Mouse (Mus musculus) lung, postnatal 14 days (tissue): ENCODE measurements around the gene Esx1.

ENCODE experiments used
- DNase-seq: peaks from one replicate; pipeline ENCODE4 v3.0.0; 2021

Gene Esx1

GRCm38 (mm10) chrX:137121718-137122117 lies at the start of gene Esx1:
Gene Esx1, minus strand, starts transcription at chrX:137122083.
- DNase-seq: no peak

DNA sequence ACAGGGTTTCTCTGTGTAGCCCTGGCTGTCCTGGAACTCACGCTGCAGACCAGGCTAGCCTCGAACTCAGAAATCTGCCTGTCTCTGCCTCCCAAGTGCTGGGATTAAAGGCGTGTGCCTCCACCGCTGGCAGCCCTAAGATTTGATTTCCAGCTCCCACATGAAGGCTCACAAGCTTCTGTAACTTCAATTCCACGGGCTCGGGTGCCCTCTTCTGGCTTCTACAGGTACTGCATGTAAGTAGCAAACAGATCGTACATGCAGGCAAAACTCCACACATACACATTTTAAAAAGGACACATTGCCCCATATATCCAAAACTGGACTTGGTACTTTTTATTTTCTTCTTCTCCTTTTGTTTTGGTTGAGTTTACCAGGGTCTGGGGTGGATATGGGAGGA lies 48.1 kb upstream of the Esx1 start:
- DNase-seq: peak; percentile 0

DNA sequence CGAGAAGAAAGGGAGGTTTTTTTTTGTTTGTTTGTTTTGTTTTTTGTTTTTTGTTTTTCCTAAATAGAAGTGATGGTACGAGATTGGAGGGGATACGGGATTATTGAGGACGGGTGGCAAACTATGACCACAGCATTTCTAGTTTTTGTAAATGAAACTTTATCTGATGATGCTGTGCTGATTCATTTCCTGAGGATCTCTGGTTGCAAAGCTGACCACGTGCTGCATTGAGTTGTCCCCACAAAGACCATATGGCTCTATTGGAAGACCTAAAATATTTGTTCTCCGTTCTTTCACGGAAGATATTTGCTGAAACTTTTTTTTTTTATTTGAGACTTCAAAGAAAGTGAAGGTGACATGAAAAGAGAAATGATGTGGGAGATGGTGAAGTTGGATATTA lies 45.8 kb upstream of the Esx1 start:
- DNase-seq: no peak

- no peak for DNase-seq
These were observed 43.7 kb upstream of the Esx1 start for GRCm38 (mm10) chrX:137165621-137166020.

DNA sequence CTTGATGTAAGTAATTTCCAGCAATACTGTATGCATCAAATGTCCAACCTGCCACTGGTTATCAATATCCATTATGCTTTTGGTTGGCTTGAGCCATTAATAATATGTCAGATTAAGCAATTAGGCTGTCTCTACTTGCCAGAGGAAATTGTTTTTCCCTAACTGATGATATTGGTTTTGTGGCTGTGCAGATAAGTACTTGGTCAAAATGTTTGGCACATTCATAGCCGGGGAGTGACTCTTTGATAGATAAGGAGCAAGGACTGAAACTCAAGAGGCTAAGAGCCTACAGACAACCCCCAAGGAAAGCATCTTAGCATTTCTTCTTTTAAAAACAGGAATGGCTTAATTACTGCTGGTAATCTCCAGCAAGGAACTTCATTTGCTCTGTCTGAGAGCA lies 40.8 kb upstream of the Esx1 start:
- no peak for DNase-seq

- no peak for DNase-seq
These were observed 39.1 kb upstream of the Esx1 start for GRCm38 (mm10) chrX:137160971-137161370.

- DNase-seq: no peak
These were observed 27.2 kb upstream of the Esx1 start for GRCm38 (mm10) chrX:137149050-137149449.

DNA sequence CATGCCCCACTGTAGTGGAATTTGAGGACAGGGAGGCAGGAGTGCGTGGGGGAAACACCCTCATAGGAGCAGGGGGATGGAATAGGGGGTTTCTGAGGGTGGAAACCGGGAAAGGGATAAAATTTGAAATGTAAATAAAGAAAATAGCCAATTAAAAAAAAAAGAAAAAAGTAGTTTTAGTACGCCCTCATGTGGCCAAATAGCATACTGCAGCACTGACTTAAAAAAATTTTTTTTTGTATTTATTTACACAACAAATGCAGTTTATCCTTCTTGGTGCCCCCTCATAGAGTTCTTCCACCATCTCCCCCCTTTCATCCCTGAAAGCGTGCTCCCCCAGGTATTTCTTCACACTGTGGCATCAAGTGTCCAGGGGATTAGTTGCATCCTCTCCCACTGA lies 22.8 kb upstream of the Esx1 start:
- DNase-seq: no peak

GRCm38 (mm10) chrX:137143726-137144125 lies 21.8 kb upstream of the Esx1 start:
- DNase-seq: no peak

- DNase-seq: no peak
These were observed 20.7 kb upstream of the Esx1 start for GRCm38 (mm10) chrX:137142546-137142945.

DNA sequence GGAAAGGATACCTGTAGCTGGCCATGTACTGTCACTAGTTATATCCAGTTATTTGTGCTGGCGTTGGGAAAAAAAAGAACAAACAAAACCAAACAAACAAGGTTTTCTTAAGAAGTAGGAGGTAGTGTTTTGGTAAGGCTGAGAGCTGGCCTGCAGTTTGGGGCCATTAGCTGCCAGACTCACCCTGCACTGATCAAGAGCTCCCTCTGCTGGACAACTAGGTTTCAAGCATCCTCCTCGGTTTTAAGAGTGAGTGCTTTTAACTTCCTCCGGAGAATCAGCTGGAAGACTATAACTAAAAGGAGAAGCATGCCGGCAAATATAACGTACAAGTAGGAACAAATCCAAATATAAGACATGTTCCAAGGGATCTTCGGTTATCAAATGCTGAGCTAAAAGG lies 19.8 kb upstream of the Esx1 start:
- DNase-seq: peak; percentile 61

DNA sequence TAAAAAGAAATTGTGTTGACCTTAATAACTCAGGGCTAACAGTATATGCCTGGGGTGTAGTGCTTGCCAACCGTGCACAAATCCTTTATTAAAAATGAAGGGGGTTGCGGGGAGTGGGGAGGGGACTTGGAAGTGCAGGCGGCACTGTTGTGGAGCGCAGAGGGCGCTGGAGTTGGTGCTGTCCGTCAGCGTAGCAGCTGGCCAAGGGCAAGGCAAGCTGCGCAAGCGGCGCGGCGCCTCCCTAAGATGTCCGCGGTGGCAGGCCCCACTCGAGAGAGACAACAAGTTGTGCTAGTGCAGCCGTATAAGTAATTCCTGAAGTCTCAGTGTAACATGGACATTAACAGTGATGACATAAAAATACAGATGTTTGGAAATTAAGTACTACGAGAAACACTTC lies 5.7 kb upstream of the Esx1 start:
- no peak for DNase-seq

DNA sequence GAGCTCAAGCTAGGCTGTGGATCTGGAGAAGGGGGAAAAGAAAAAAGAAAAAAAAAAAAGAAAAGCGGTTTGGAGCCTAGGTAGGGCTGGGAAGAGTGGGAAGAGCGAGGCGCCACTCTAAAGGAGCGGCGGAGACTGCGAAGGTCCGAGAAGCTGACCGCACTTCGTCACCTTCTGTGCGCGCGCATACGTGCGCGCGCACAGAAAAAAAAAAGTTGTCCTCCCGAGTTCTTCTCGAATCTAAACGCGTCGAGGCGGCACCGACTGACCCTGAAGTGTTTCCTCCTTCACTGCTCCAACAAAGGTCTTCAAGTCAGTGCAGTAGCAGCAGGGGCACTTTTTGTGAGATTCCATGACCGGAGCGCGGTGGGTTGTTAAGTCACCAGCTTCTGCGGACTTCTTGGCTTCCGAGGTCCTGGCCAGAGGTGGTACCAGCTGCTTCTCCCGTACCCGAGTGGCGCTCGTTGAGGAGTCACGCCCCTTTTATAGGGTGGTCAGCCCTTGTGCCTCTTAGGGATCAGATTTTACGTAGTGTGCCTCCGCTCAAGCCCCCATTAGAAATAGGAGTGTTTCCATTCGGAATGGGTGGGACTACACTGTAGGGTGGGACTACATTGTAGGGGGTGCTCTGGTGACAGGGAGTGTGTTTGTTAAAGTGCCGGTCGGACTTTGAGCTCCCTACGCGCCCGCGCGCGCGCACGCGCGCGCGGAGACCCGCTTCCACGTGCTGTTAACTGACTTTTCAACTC lies 2.0 kb downstream of the Esx1 start:
- no peak for DNase-seq

GRCm38 (mm10) chrX:137118097-137118746 lies 3.7 kb downstream of the Esx1 start:
- peak; percentile 34 for DNase-seq

DNA sequence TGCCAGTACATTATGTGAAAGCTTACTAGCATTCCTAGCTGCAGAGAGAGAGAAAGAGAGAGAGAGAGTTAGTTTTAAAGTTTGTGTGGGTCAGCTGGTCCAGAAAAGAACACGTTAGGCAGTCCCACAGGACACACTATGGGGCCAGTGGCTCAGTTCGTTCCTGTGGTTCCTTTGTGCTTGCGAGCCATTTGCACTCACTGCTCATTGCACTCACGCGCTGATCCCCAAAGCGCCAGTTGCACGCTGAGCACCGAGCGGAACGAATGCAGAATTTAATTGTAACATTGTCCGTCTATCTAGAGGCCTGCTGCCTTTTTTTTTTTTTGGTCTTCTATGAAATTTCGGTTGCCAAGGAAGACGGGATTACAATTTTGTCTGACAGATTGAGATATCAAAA lies 15.4 kb downstream of the Esx1 start:
- DNase-seq: no peak

DNA sequence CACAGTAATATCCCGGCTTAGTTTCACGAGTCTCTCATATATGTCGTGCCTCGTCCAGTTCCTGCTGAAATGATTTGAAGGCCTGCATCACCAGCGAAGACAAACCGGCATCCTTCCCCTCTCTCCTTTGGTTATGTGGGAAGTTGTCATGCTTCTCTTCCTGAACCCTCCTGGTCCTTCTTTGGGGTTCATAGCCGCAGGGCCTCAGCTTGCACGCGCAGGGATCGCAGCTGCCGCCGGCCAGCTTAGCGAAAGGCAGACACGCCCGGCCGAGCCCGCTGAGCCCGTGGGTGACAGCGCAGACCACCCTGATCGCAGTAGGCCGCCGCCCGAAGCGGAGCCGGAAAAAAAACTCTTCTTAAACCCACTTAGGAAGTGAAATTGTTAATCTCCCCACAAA lies 17.4 kb downstream of the Esx1 start:
- no peak for DNase-seq
